Mouse (Mus musculus): ENCODE results near the gene Gpr142.

- no peak for TF ChIP-seq POLR2A (IDR thresholded peaks at IDR 0.05; ENCODE audit: borderline replicate concordance, extremely low read depth, low read depth, low read length)
- no peak for TF ChIP-seq CTCF (IDR thresholded peaks at IDR 0.05; ENCODE audit: insufficient read depth, low read length)
These were observed 28.0 kb downstream of the Gpr142 start for GRCm38 (mm10) chr11:114826686-114827085.
